Mouse (Mus musculus) cerebellum, adult (tissue): Measurements from ENCODE around the gene Aurka.

Source experiments
- ATAC-seq: cut with Nextera tagmentation; 2 replicates; pipeline ENCODE4 v1.9.2; 2017; ENCODE audit warnings: mild to moderate bottlenecking, moderate library complexity, mixed read lengths; ENCODE audit not compliant: insufficient number of reproducible peaks, low FRiP score, low TSS enrichment

The Aurka gene

DNA sequence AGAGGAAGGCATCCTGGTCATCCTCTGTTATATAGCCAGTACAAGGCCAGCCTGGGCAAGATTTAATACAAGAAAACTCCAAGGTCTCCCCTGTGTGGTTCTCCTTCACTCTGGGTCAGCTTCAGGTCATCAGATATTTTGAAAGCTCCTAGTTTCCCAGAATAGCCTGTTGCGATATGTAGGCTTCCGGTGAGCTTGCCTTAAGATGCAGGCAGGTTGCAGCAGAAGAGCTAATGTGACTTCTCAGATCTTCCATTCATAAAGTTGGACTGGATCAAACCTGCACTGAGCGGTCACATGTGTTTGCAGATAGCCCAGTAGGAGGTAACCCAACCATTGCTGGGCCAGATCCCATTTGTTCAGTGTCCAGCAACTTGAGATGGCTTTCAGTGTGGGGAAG, 14.4 kb upstream of the Aurka start:
- no peak for ATAC-seq

DNA sequence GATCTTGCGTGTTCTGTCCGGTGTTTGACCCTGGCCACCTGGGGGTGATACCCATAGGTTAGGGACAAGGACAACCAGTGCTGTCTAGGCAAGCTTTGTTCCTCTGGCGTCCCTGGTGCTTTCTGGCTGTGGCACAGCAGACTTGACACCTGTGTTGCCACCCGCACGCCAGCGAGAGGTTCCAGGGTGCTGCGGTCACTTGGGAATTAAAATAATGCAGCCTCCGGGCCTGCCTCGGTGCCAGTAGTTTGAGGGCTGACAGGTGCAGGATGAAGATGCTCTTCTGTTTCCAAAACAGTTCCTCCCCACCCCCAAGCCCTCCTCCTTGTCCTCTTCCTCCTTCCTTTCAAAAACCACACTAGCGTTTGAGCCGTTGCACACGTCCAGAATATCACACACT, 11.6 kb upstream of the Aurka start:
- ATAC-seq = no peak

DNA sequence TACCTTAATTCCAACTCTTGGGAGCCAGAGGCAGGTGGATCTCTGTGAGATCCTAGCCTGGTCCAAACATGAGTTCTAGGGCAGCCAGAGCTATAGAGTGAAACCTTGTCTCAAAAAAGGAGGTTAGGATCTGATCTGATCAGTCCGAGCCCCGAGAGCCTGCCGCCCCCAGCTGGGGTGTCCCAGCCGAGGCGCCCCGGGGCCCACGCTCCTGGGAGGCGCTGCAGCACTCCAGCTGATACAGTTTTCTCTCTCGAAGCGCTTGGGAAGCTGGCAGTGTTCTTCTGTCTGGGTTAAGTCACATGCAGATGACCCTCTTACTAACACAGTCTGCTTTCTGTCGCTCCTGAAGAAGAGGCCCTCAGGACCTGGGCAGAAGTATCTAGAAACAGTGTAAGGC, 11.0 kb upstream of the Aurka start:
- ATAC-seq = no peak

DNA sequence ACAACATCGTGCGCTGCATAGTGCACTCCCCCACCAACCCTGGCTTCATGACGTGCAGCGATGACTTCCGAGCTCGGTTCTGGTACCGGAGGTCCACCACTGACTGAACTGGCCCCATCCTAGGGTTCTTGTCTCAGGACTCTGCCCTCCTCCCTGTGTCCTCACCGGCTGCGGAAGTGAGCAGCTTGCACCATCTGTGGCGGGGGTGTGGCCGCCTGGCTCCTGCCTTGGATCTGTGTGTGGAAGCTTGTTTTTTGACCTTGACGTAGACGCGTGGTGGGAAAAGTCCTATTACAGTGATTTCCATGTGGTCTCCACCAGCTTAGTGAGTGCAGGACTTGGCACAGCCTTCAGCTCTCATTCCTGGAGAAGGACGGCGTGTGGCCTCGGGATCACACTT, 10.2 kb upstream of the Aurka start:
- ATAC-seq = no peak

DNA sequence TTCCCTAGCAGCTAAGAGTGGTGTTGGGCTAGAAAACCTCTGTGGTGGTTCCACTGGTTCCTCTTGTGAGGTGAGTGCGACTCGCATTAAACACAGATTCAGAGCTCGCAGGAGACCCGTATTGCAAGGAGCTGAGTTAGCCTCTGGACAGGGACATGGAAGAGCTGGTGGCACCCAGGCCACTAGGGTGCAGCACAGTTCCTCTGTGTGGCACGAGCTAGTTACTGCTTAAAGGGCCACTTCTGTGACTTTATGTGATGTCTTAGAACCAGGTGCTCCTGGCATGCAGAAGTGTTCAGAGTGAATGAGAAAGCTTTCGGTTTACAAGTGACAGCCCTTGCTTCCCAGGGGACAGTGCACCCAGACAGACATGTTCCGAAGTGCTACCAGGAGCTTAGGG, 8.0 kb upstream of the Aurka start:
- ATAC-seq = no peak; the same call in 1 of the 2 replicates

DNA sequence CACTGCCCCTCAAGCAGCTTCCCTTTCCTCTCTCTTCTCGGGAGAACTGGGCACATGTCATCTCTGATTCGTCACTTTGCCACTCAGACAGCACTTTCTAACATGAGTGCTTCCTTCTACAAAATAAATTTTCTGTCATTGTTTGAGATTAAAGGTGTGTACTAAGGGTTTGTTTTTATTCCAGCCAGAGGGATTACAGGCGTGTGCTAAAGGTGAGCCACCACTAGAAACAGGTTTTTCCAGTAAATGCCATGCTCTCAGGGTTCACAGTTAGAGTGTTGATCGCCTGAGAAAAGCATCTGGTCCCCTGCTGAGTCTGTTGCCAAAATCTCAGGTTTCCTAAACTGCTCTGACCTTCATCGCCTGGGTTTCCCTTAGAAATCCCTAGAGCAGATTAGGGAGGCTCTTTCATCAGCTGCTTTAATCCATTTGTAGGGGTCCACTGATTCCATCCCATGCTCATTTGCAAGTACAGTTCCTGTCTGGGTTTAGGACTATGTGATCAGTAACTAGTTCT, 6.7 kb upstream of the Aurka start:
- no peak for ATAC-seq

DNA sequence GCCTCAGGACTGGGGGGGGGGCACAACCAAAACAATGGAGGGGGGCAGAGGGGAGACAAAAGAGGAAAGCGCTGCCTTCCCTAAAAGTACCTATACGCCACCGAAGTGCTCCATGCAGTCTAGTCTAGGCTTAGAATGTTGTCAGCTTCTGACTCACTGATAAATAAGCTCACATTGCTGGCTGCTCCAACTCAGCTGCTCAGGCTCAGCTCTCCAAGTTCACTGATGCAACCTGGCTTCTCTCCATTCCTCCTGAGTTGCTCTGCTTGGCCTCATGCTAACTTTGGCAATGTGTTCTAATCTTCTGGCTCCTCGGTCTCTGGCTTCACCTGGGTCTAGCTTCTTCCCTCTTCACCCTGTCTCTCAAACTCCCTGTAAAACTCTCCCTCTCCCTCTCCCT, 6.2 kb upstream of the Aurka start:
- ATAC-seq = no peak

DNA sequence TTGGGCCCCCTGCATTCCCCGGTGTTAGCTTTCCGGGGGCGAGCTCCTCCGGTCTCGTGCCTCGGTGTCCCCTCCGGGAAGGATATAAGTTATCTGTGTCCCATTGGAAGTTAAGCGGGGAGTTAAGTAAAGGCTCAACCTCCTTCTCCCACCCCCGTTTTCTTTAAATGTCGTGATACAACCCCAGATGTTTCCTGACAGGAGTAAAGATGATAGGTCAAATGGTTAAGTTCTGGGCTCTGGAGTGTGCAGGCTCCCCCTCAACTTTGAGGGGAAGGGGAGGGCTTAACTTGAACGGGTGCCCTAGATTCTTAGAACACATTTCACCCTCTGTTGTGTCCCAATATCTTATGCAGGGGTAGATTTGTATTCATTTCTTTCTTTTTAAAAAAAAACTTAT, 923 bp upstream of the Aurka start:
- ATAC-seq = no peak

DNA sequence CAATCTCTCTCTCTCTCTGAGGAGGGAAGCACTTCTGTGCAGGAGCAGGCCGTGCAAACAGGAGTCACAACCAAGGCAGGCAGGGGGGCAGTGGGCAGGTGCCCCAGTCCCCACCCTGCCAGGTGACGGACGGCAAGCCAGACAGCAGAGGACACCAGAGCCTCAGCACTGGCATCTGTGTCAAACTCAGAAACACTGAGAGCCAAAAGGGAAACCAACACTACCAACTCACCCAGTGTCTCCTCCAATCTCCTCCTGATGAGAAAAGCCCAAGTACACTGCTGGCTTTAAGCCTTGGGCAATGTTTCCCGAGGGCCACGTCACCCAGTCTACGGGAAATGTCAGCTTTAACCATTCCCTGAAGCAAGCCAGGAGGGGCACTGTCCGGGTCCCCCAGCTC, 7.2 kb downstream of the Aurka start:
- ATAC-seq = no peak

DNA sequence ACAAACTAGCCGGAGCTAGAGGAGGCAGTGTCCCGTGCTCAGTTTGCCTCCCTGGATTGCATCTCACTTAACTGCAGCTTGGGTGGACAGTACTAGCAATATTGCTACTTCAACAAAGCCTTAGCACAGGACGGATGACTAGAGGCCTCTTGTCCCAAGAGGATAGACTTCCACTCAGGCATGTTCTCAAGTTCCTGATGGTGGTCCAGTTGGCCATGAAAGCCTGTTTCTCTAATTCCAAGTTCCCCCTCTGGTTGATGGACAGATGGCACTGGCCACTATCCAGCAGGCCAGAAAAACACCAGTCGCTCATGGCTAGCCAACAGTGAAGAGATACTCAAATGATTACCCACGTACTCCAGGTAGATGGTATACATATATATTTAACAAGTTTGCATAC, 14.5 kb downstream of the Aurka start:
- no peak for ATAC-seq

DNA sequence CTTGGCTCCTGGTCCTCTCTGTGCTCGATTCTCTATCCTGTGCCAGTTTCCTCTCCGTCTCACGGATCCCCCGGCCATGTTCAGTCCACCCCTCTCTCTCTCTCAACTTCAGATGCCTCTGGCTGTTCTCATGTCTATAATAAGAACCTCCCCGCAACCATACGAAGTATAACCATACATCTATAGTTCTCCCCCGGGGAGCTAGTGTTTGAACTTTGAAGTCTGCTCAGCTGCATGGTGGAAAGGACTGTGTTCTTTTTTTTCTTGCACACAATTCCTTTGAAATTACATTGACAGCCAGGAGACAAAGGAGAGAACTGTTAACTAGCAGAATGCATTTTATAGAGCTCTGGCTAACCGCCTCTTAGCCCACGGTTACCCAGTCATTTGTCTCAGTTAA, 15.6 kb downstream of the Aurka start:
- no peak for ATAC-seq

DNA sequence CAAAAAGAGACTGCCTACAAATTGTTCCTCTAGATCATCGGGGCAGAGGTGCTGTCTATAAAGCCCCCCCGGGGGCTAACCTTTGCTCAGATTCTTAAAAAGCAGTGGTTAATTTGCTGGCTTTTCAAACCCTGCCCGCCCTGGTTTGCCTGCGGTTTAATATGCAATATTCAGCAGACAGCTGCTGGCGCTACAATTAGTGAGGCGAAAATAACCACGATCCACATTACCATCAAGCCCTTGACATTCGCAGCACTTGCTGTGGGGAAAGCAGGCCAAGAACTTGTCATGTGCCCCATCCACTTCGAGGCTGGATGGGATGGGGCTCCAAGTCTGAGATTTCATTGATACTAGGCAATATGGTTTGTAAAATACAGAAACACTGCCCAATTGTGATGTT, 17.1 kb downstream of the Aurka start:
- ATAC-seq = no peak

DNA sequence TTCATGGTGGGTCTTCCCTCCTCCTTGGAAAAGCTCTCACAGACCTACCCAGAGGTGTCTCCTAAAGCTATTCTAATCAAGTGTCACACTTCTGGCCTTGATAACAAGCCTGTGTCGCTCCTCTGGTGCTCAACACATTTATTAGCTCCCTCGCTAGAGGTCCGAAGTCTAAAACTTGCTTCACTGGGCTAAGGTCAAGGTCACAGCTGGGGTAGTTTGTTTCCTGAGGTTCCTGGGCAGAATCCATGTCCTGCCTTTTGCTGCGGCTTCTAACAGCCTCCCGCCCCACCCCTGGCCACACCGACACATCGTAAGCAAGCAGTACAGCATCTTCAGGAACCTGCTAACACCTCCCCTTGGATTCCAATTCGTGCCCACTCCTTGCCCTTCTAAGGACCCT, 19.6 kb downstream of the Aurka start:
- no peak for ATAC-seq

DNA sequence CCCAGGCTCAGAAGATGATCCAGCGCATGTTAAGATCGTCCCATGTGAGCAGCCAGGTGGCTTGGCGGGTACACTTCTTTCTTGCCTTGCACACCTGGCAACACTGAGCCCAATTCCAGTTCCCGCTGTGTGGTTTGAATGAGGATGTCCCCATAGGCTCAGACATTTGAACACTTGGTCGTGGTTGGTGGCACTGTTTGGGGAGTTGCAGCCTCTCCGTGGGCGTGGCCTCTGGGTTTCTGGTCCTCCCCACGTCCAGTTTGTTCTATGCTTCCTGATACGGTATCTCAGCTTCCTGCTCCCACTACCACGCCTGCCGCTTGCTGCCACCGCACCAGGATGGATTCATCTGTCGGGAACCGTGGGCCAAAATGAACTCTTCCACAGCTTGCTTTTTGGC, 20.6 kb downstream of the Aurka start:
- ATAC-seq = no peak

DNA sequence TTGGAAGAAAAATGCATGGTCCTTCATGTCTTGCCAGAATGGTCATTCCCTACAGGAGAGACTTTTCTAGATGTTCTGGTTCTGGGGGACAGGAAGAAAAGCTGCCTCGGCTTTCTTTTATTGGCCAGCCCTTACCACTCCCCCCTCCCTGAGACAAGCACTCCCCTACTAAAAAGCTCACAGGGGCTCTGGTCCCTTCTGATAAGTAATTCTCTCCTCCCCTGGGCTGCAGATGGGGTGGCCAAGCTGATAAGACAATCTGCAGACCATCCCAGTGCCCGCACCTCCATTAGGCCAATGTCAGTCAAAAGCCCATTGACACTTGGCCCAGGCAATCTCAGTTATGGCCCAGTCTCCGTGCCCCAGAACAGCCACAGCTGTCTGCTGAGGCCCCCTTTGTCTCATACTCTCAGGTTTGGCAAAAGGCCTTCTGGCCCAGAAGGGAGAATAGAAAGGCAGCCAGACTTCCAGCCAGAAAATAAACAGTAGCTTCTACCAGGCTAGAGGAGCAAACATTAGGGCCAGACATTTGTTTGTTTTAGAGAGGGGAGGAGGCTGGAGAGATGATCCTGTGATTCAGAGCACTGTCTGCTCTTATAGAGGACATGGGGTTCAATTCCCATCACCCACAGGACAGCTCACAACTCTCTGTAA, 21.9 kb downstream of the Aurka start:
- no peak for ATAC-seq

DNA sequence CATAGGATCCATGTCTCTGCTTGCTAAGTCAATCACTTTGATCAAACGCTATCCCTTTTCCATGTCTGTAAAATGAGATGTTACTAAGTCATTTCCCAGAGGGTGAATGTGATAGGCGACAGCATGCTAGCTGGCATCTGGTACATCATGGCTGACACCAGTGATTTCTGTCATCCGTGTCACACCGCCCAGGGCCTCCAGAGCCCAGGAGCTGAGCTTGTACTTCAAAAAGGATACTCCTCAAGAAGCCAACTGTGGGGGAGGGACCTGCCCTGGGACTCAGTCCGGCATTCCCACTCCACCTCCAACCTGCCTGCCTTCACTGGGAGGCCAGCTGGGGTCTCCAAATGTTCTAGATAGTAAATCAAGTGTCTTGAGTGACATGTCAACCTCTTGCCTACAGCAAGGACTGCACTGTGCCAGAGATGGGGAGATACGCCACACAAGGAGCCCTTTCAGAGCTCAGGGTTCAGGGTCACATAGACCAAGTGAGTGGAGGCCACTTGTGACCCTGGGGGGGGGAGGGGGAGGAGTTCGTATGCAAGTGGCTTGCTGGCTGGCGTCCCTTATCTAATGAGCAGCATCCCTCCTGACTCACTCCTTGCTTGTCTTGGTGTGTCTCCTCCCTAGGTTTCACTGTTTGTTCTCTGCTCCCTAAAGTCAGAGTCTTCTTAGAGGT, 23.3 kb downstream of the Aurka start:
- no peak for ATAC-seq

DNA sequence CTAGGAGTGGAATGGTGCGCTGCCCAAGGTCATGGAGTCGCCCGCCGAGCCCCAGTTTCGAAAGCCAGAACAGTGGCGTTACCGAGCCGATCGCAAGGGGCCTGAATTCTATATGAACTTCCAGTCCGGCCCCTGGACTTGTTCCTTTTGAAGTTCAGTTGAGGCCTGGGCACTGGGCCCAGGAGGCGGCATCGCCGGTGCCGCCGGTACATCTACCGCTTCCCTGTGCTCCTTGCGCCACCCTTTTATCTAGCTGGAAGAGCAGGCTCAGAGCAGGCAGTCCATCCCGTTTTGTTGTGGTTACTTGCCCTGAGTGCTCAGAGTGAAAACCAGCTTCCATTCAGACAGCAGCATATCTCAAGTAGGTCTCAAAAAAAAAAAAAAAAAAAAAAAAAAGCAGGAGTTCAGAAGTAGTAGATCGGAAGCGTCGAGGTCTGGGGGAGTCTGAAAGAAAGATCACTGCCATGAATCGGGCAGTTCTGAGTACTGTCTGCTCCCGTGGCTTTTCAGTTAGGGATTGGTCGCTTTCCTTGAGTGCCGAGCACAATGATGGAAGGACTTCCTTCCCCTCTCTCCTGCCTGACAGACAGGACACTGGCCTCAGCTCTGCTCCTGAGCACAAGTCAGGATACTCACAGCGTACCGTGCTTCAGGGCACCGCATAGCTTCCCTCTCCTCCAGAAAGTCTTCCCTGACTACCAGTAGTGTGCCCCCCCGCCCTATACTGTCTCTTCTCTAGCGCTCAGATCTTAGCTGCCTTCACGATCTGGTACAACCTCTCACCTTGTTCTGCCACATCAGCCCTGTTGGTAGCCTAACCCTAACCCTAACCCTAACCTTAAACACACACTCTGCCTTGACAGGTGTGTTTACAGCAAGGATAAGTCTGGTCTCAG, 24.1 kb downstream of the Aurka start:
- ATAC-seq = peak; percentile 46; the same call in 1 of the 2 replicates

DNA sequence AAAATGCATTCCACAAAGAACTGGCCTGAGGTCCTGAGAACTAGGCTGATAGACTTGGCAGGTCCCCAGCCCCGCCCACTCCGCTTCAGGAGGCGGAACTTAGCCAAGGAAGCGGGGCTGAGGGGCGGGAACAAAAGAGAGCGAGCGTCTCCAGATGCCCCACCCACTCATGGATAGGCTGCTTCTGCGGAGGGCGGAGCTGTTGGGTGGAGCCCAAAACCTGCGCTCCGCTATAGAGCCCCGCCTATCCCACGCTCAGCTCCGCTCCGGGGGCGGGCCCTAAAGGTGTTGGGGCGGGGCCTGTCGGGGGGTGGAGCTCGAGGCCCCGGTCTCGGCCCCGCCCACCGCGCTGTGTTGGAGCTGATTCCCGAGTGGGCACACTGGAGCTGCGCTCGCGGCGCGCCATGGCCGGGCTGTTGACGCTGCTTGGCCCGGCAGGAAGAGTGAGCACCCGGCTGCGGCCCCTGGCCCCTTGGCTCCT, 25.0 kb downstream of the Aurka start, which contains the start of gene Fam210b:
Gene Fam210b, plus strand, starts transcription at position 308 of the 481 bp plus-strand sequence.
- ATAC-seq = peak; percentile 71

DNA sequence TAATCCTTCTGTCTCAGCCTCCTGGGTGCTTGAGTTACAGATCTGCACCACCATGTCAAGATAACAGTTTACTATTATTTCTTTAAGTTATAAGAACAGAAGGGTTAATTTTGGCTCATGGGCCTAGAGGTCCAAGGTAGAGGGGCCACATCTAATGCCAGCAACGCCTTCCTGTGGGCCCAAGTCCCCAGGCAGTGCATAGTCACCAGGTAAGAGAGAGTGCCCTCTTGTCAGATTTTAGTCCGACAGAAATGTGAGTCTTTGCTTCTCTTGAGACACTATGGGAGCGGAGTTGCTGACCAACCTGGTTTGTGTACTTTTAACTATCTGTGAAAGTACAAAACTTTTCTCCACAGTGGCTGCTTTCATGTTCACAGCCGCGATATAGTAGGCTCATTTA, 25.7 kb downstream of the Aurka start:
- no peak for ATAC-seq

DNA sequence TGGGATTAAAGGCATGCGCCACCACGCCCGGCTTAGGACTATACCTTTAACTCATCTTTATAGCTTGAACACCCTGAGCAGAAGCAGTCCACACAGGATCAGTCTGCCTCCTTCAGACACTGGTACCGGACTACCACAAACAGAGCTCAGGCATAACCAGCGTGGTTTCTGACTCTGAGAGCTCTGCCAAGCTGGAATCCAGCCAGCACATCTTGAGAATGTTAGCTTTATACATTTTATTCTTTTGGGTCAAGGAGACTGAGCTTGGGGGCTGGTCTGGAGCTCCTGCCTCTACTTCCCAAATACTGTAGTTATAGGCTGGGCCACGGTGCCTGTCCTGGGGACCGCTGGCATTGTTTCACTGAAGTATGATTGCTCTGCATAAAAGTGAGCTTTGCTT, 26.6 kb downstream of the Aurka start:
- no peak for ATAC-seq

DNA sequence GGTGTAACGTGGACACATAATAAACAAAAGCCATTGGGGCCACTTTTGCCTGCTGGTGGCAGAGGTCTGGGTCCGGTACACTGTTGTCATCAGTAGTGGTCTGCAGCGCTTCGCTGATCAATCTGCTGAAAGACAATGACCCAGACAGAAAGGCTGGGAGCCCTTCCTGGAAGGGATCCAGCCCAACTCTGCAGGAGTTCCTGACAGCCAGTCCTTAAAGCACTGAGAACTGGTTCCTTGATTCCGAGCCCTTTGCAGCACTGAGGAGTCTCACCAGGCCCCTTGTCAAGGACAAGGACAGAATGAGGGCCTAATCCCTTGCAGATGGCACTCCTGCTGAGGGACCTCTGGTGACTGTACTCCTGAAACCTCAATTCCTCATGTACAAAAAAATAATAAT, 28.7 kb downstream of the Aurka start:
- no peak for ATAC-seq
